9 mouse cellular contexts compared by ENCODE assay signal in genomic region chr15:81072748-81073147, GRCm38 (mm10).
DNase-seq lines count a peak whose midpoint lies in the region; ATAC-seq and TF ChIP-seq lines count a peak whose summit lies in the region.
"Had no signal": no experiment of that assay in that cellular context is flagged by ENCODE, and none has a peak within 500 bp of the region (broad histone marks: within the 10 kb centered on the region; RNA-seq: fewer than 3 reads in every experiment).

No protein-coding gene starts in this region.

- WGBS in hindbrain, postnatal 0 days = 79% methylated on average over 2 of the region's 2 CpGs
- 73% methylated on average over 2 of the region's 2 CpGs for WGBS in hindbrain, embryonic 12.5 days

- ATAC-seq in hindbrain, postnatal 0 days = no peak
- no peak for ATAC-seq in hindbrain, embryonic 12.5 days (ENCODE audit: low FRiP score)
- no peak for ATAC-seq in erythroid progenitor cell, adult 5-6 weeks (replicated peaks; ENCODE audit: low FRiP score, poor library complexity, severe bottlenecking)

- no peaks in the 10 kb centered on the region for H3K27me3 ChIP-seq in hindbrain, postnatal 0 days (ENCODE audit: insufficient read depth, low read length)
- no peaks in the 10 kb centered on the region for H3K27me3 ChIP-seq in hindbrain, embryonic 12.5 days

- H3K36me3 ChIP-seq in hindbrain, postnatal 0 days (ENCODE audit: insufficient read depth, low read length) = no peaks in the 10 kb centered on the region
- no peaks in the 10 kb centered on the region for H3K36me3 ChIP-seq in hindbrain, embryonic 12.5 days

- no peak overlapping the region for H3K9ac ChIP-seq in hindbrain, postnatal 0 days (replicated peaks; ENCODE audit: low read length)
- H3K9ac ChIP-seq in hindbrain, embryonic 12.5 days = no peak overlapping the region

- H3K4me1 ChIP-seq in hindbrain, postnatal 0 days (ENCODE audit: insufficient read depth, low read length) = no peaks in the 10 kb centered on the region
- no peaks in the 10 kb centered on the region for H3K4me1 ChIP-seq in hindbrain, embryonic 12.5 days

- H3K27ac ChIP-seq in hindbrain, postnatal 0 days = no peak overlapping the region
- no peak overlapping the region for H3K27ac ChIP-seq in hindbrain, embryonic 12.5 days

- H3K9me3 ChIP-seq in hindbrain, postnatal 0 days (ENCODE audit: low read length) = no peaks in the 10 kb centered on the region
- no peaks in the 10 kb centered on the region; the same call in 1 of the 2 replicates for H3K9me3 ChIP-seq in hindbrain, embryonic 12.5 days (replicated peaks)

- TF ChIP-seq CTCF in hindbrain, postnatal 0 days (IDR thresholded peaks at IDR 0.05; ENCODE audit: low read depth) = peak; percentile 69

- H3K4me3 ChIP-seq in hindbrain, postnatal 0 days (ENCODE audit: low read length) = no peak overlapping the region
- no peak overlapping the region for H3K4me3 ChIP-seq in hindbrain, embryonic 12.5 days

- DNase-seq in hindbrain, postnatal 0 days (ENCODE audit: low spot score) = peak; percentile 71
- DNase-seq in CD4-positive helper T cell, adult 2 months (ENCODE audit: low read depth, low spot score) = peak; percentile 46
- DNase-seq in adipocyte (ENCODE audit: low spot score) = peak; percentile 12
- DNase-seq in lung, postnatal 14 days = peak; percentile 37
- no peak for DNase-seq in ovary, postnatal 14 days (ENCODE audit: low spot score)
- DNase-seq in adrenal gland, postnatal 36 days = no peak
- DNase-seq: adrenal gland, adult 8-10 months had no signal

- H3K4me2 ChIP-seq in hindbrain, postnatal 0 days (ENCODE audit: low read depth, low read length) = no peak overlapping the region
- no peak overlapping the region for H3K4me2 ChIP-seq in hindbrain, embryonic 12.5 days (replicated peaks)

Comparison
In these comparisons a context has a peak if more than half of its experiments do, and no peak if none do; other contexts are left out.
1. DNase-seq: peak in hindbrain, postnatal 0 days (single experiment), CD4-positive helper T cell, adult 2 months (single experiment), adipocyte (single experiment) and lung, postnatal 14 days (single experiment); none in ovary, postnatal 14 days (single experiment) and adrenal gland, postnatal 36 days (0 of 2).